Mouse (Mus musculus): ENCODE results near the gene Ovch2. TPM values are rescaled to one million over a fixed set of nuclear protein-coding genes. Genes with fewer than 3 reads are reported as not detected.

The Ovch2 gene
- polyA plus RNA-seq, 1 experiment from 2014 or later: not detected

- Histone ChIP-seq H3K27ac (replicated peaks in 1 of 2; ENCODE audit: control insufficient read depth in 1 of 2, insufficient read depth in 1 of 2, low read depth in 2 of 2, low read length in 2 of 2) (no peak overlapping the region), H3K4me2 (ENCODE audit: low read length) (peak overlapping the region; percentile 39; the same call in 1 of the 2 replicates)
- 7% methylated on average over 3 of the region's 3 CpGs for WGBS
Observed at GRCm38 (mm10) chr7:107755905-107756304, 45.1 kb downstream of the Ovch2 start.

GRCm38 (mm10) chr7:107752031-107752520, 48.9 kb downstream of the Ovch2 start:
- 75% methylated on average over 10 of the region's 10 CpGs for WGBS
- Histone ChIP-seq H3K4me3 (ENCODE audit: control insufficient read depth in 1 of 2, insufficient read depth in 1 of 2, low read depth in 1 of 2, low read length in 2 of 2) (no peak overlapping the region), H3K4me2 (ENCODE audit: low read length) (no peak overlapping the region), H3K36me3 (ENCODE audit: control insufficient read depth, insufficient read depth, low read length) (no peaks in the 10 kb centered on the region), H3K4me1 (ENCODE audit: control insufficient read depth in 2 of 2, insufficient read depth in 2 of 2, low read length in 2 of 2) (peaks cover 3 to 5% of the 10 kb centered on the region in 2 experiments; a peak in 2 of 4 replicates), H3K27me3 (ENCODE audit: control insufficient read depth, insufficient read depth, low read length) (no peaks in the 10 kb centered on the region), H3K9ac (ENCODE audit: low read length) (no peak overlapping the region), H3K27ac (replicated peaks in 1 of 2; ENCODE audit: control insufficient read depth in 1 of 2, insufficient read depth in 1 of 2, low read depth in 2 of 2, low read length in 2 of 2) (no peak overlapping the region), H3K9me3 (ENCODE audit: control insufficient read depth, low read length) (no peaks in the 10 kb centered on the region)
- no peak for ATAC-seq (ENCODE audit: insufficient number of reproducible peaks, insufficient read depth, low FRiP score, low read depth)

More at GRCm38 (mm10) chr7:107755905-107756304, 45.1 kb downstream of the Ovch2 start:
- Histone ChIP-seq H3K9ac (ENCODE audit: low read length) (no peak overlapping the region), H3K4me3 (ENCODE audit: control insufficient read depth in 1 of 2, insufficient read depth in 1 of 2, low read depth in 1 of 2, low read length in 2 of 2) (no peak overlapping the region), H3K36me3 (ENCODE audit: control insufficient read depth, insufficient read depth, low read length) (no peaks in the 10 kb centered on the region), H3K9me3 (ENCODE audit: control insufficient read depth, low read length) (no peaks in the 10 kb centered on the region), H3K27me3 (ENCODE audit: control insufficient read depth, insufficient read depth, low read length) (no peaks in the 10 kb centered on the region), H3K4me1 (ENCODE audit: control insufficient read depth in 2 of 2, insufficient read depth in 2 of 2, low read length in 2 of 2) (peaks cover 11% of the 10 kb centered on the region in 2 experiments; a peak in 3 of 4 replicates)
- ATAC-seq (ENCODE audit: insufficient number of reproducible peaks, insufficient read depth, low FRiP score, low read depth): peak; percentile 66

- no peaks in the 10 kb centered on the region for H3K9me3 ChIP-seq (ENCODE audit: control insufficient read depth, low read length)
- ATAC-seq (ENCODE audit: insufficient number of reproducible peaks, insufficient read depth, low FRiP score, low read depth): no peak
- WGBS: 84% methylated on average over 4 of the region's 4 CpGs
Observed at GRCm38 (mm10) chr7:107749721-107750120, 51.3 kb downstream of the Ovch2 start.

GRCm38 (mm10) chr7:107749270-107749669, 51.7 kb downstream of the Ovch2 start:
- no peak for ATAC-seq (ENCODE audit: insufficient number of reproducible peaks, insufficient read depth, low FRiP score, low read depth)
- H3K27me3 ChIP-seq (ENCODE audit: control insufficient read depth, insufficient read depth, low read length): no peaks in the 10 kb centered on the region

More at GRCm38 (mm10) chr7:107749721-107750120, 51.3 kb downstream of the Ovch2 start:
- no peak overlapping the region for H3K9ac ChIP-seq (ENCODE audit: low read length)
- no peaks in the 10 kb centered on the region for H3K27me3 ChIP-seq (ENCODE audit: control insufficient read depth, insufficient read depth, low read length)
- no peaks in the 10 kb centered on the region for H3K4me1 ChIP-seq (ENCODE audit: control insufficient read depth in 2 of 2, insufficient read depth in 2 of 2, low read length in 2 of 2)
- peaks cover 10% of the 10 kb centered on the region; the same call in 1 of the 2 replicates for H3K36me3 ChIP-seq (ENCODE audit: control insufficient read depth, insufficient read depth, low read length)
- H3K27ac ChIP-seq (replicated peaks in 1 of 2; ENCODE audit: control insufficient read depth in 1 of 2, insufficient read depth in 1 of 2, low read depth in 2 of 2, low read length in 2 of 2): no peak overlapping the region
- H3K4me2 ChIP-seq (ENCODE audit: low read length): no peak overlapping the region
- H3K4me3 ChIP-seq (ENCODE audit: control insufficient read depth in 1 of 2, insufficient read depth in 1 of 2, low read depth in 1 of 2, low read length in 2 of 2): no peak overlapping the region

GRCm38 (mm10) chr7:107747954-107748353, 53.1 kb downstream of the Ovch2 start:
- H3K9ac ChIP-seq (ENCODE audit: low read length): no peak overlapping the region
- WGBS: 12% methylated on average over 2 of the region's 2 CpGs
- H3K27me3 ChIP-seq (ENCODE audit: control insufficient read depth, insufficient read depth, low read length): no peaks in the 10 kb centered on the region
- ATAC-seq (ENCODE audit: insufficient number of reproducible peaks, insufficient read depth, low FRiP score, low read depth): no peak
- H3K27ac ChIP-seq (replicated peaks in 1 of 2; ENCODE audit: control insufficient read depth in 1 of 2, insufficient read depth in 1 of 2, low read depth in 2 of 2, low read length in 2 of 2): no peak overlapping the region
- no peak overlapping the region for H3K4me2 ChIP-seq (ENCODE audit: low read length)
- H3K36me3 ChIP-seq (ENCODE audit: control insufficient read depth, insufficient read depth, low read length): peaks cover 27% of the 10 kb centered on the region
- H3K9me3 ChIP-seq (ENCODE audit: control insufficient read depth, low read length): no peaks in the 10 kb centered on the region
- H3K4me3 ChIP-seq (ENCODE audit: control insufficient read depth in 1 of 2, insufficient read depth in 1 of 2, low read depth in 1 of 2, low read length in 2 of 2): no peak overlapping the region
- no peaks in the 10 kb centered on the region for H3K4me1 ChIP-seq (ENCODE audit: control insufficient read depth in 2 of 2, insufficient read depth in 2 of 2, low read length in 2 of 2)

More at GRCm38 (mm10) chr7:107749270-107749669, 51.7 kb downstream of the Ovch2 start:
- Histone ChIP-seq H3K9ac (ENCODE audit: low read length) (no peak overlapping the region), H3K9me3 (ENCODE audit: control insufficient read depth, low read length) (no peaks in the 10 kb centered on the region), H3K36me3 (ENCODE audit: control insufficient read depth, insufficient read depth, low read length) (peaks cover 14% of the 10 kb centered on the region), H3K4me1 (ENCODE audit: control insufficient read depth in 2 of 2, insufficient read depth in 2 of 2, low read length in 2 of 2) (no peaks in the 10 kb centered on the region), H3K4me2 (ENCODE audit: low read length) (no peak overlapping the region), H3K27ac (replicated peaks in 1 of 2; ENCODE audit: control insufficient read depth in 1 of 2, insufficient read depth in 1 of 2, low read depth in 2 of 2, low read length in 2 of 2) (no peak overlapping the region), H3K4me3 (ENCODE audit: control insufficient read depth in 1 of 2, insufficient read depth in 1 of 2, low read depth in 1 of 2, low read length in 2 of 2) (no peak overlapping the region)
- WGBS: 8% methylated on average over 3 of the region's 3 CpGs

GRCm38 (mm10) chr7:107747476-107747875, 53.5 kb downstream of the Ovch2 start:
- Histone ChIP-seq H3K36me3 (ENCODE audit: control insufficient read depth, insufficient read depth, low read length) (peaks cover 28% of the 10 kb centered on the region), H3K27ac (replicated peaks in 1 of 2; ENCODE audit: control insufficient read depth in 1 of 2, insufficient read depth in 1 of 2, low read depth in 2 of 2, low read length in 2 of 2) (no peak overlapping the region), H3K9ac (ENCODE audit: low read length) (no peak overlapping the region), H3K4me2 (ENCODE audit: low read length) (no peak overlapping the region), H3K4me1 (ENCODE audit: control insufficient read depth in 2 of 2, insufficient read depth in 2 of 2, low read length in 2 of 2) (no peaks in the 10 kb centered on the region), H3K4me3 (ENCODE audit: control insufficient read depth in 1 of 2, insufficient read depth in 1 of 2, low read depth in 1 of 2, low read length in 2 of 2) (no peak overlapping the region), H3K27me3 (ENCODE audit: control insufficient read depth, insufficient read depth, low read length) (no peaks in the 10 kb centered on the region), H3K9me3 (ENCODE audit: control insufficient read depth, low read length) (no peaks in the 10 kb centered on the region)
- 80% methylated on average over 9 of the region's 9 CpGs for WGBS
- ATAC-seq (ENCODE audit: insufficient number of reproducible peaks, insufficient read depth, low FRiP score, low read depth): no peak

- 81% methylated on average over 8 of the region's 8 CpGs for WGBS
- ATAC-seq (ENCODE audit: insufficient number of reproducible peaks, insufficient read depth, low FRiP score, low read depth): no peak
- no peak overlapping the region for H3K27ac ChIP-seq (replicated peaks in 1 of 2; ENCODE audit: control insufficient read depth in 1 of 2, insufficient read depth in 1 of 2, low read depth in 2 of 2, low read length in 2 of 2)
- H3K4me1 ChIP-seq (ENCODE audit: control insufficient read depth in 2 of 2, insufficient read depth in 2 of 2, low read length in 2 of 2): no peaks in the 10 kb centered on the region
- H3K4me3 ChIP-seq (ENCODE audit: control insufficient read depth in 1 of 2, insufficient read depth in 1 of 2, low read depth in 1 of 2, low read length in 2 of 2): no peak overlapping the region
- no peak overlapping the region for H3K9ac ChIP-seq (ENCODE audit: low read length)
- H3K27me3 ChIP-seq (ENCODE audit: control insufficient read depth, insufficient read depth, low read length): no peaks in the 10 kb centered on the region
- no peak overlapping the region for H3K4me2 ChIP-seq (ENCODE audit: low read length)
- H3K36me3 ChIP-seq (ENCODE audit: control insufficient read depth, insufficient read depth, low read length): peaks cover 30% of the 10 kb centered on the region
- no peaks in the 10 kb centered on the region for H3K9me3 ChIP-seq (ENCODE audit: control insufficient read depth, low read length)
Observed at GRCm38 (mm10) chr7:107746036-107746435, 55.0 kb downstream of the Ovch2 start.

- no peak overlapping the region for H3K4me3 ChIP-seq (ENCODE audit: control insufficient read depth in 1 of 2, insufficient read depth in 1 of 2, low read depth in 1 of 2, low read length in 2 of 2)
- no peak overlapping the region for H3K9ac ChIP-seq (ENCODE audit: low read length)
- ATAC-seq (ENCODE audit: insufficient number of reproducible peaks, insufficient read depth, low FRiP score, low read depth): no peak
- H3K27me3 ChIP-seq (ENCODE audit: control insufficient read depth, insufficient read depth, low read length): no peaks in the 10 kb centered on the region
- no peaks in the 10 kb centered on the region for H3K4me1 ChIP-seq (ENCODE audit: control insufficient read depth in 2 of 2, insufficient read depth in 2 of 2, low read length in 2 of 2)
- H3K36me3 ChIP-seq (ENCODE audit: control insufficient read depth, insufficient read depth, low read length): peaks cover 39% of the 10 kb centered on the region
- no peak overlapping the region for H3K27ac ChIP-seq (replicated peaks in 1 of 2; ENCODE audit: control insufficient read depth in 1 of 2, insufficient read depth in 1 of 2, low read depth in 2 of 2, low read length in 2 of 2)
- no peak overlapping the region for H3K4me2 ChIP-seq (ENCODE audit: low read length)
- H3K9me3 ChIP-seq (ENCODE audit: control insufficient read depth, low read length): no peaks in the 10 kb centered on the region
- WGBS: 65% methylated on average over 2 of the region's 2 CpGs
Observed at GRCm38 (mm10) chr7:107745111-107745510, 55.9 kb downstream of the Ovch2 start.
